Mouse (Mus musculus) testis, adult 2 months (tissue): ENCODE measurements at regions not wholly inside any gene's neighbourhood (a gene's known extent, or its start where the extent isn't known, plus 50 kb on each side); places are given as distances from the start of the nearest gene placed in this dataset.

Source experiments
- CTCF ChIP-seq: fragments of 200-500 bp; IDR thresholded peaks from 2 replicates; pipeline ENCODE4 v1.5.1; 2012; ENCODE audit warnings: low read depth, mild to moderate bottlenecking, inconsistent platforms, low read length, moderate library complexity; ENCODE audit not compliant: control insufficient read depth, insufficient read depth, insufficient replicate concordance
- POLR2A ChIP-seq: fragments of 200-500 bp; IDR thresholded peaks from 2 replicates; pipeline ENCODE4 v1.6.1; 2012; ENCODE audit warnings: low read depth, mild to moderate bottlenecking, inconsistent platforms, low read length, moderate library complexity; ENCODE audit not compliant: control insufficient read depth

DNA sequence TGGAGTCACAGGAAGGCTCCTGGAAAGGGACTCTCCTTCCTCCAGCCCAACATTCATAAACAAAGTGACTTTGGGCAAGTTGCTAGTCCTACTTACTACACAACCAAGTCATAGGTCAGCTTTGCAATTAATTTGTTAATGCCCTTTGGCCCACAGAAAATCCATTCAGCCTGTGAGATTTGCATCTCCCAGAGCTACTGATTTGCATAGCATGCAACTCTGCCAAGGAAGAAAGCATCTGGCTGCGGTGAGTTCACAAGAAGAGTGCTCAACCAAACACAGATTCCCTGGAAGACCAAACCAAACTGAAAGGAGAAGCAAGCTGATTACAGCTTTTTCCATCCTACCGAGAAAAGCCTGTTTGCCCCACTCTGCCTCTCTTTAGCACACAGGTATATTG lies 901.9 kb downstream of the Diaph3 start:
- no peak for TF ChIP-seq CTCF
- TF ChIP-seq POLR2A: no peak
